Mouse (Mus musculus): Measurements from ENCODE around the gene Nsg2. TPM values are rescaled to one million over a fixed set of nuclear protein-coding genes. Genes with fewer than 3 reads are reported as not detected.
"Not testable (repeated sequence)": the region's sequence is repeated elsewhere in the genome, so short reads cannot be mapped to it uniquely, and the experiment has no call there.

Nsg2 gene
- polyA plus RNA-seq, 1 experiment from 2014 or later: 1.9 TPM

DNA sequence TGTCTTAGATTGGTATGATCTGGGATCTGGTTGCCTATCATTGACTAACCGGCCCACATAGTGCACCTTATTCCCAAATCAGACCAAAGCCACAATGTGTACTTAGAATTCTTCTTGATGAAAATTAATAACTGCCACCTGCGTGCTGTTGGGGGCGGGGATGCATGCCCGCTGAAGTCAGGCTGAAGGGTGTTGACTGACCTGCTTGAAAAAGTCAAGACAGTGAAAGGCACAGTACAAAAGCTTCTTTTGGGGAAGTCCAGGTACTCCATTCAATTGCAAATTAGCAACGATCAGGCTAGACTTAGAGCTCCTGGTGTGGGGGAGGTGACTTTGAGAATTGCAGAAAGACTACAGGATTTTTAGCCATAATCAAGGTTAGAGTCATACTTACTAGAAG is 20.2 kb upstream of the Nsg2 start:
- H3K4me2 ChIP-seq (ENCODE audit: low read depth, severe bottlenecking); H3K9ac ChIP-seq (ENCODE audit: low read length); H3K27me3 ChIP-seq (ENCODE audit: control insufficient read depth, insufficient read depth, low read length); H3K36me3 ChIP-seq (ENCODE audit: control insufficient read depth, insufficient read depth, low read length); H3K4me3 ChIP-seq (ENCODE audit: low read depth, low read length); H3K4me1 ChIP-seq (ENCODE audit: control insufficient read depth, insufficient read depth, low read length); ATAC-seq (ENCODE audit: insufficient number of reproducible peaks, low FRiP score, low TSS enrichment, low read depth); H3K9me3 ChIP-seq (ENCODE audit: control insufficient read depth, low read length); H3K27ac ChIP-seq (replicated peaks; ENCODE audit: low read depth, low read length); DNase-seq (ENCODE audit: low spot score): not testable (repeated sequence)
- 91% methylated on average over 5 of the region's 5 CpGs for WGBS

DNA sequence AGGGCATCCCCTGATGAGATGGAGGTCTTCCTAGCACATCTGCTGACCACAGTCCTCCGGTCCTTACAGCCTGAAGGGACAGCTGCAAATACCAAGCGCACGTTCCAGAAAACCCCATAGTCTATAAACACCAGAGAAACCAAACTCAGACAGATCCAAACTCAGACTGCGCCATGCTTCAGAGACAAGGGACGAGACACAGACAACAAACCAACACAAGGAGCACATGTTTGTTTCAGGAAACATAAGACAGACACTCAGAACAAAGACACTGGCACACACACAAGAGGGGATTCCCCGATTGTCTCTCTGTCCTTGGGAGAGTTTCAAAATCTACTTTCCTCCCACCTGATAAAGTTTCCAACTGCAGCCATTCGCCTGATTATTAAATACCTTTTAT is 18.4 kb upstream of the Nsg2 start:
- Histone ChIP-seq H3K4me2 (ENCODE audit: low read depth, severe bottlenecking) (no peak overlapping the region), H3K4me1 (ENCODE audit: control insufficient read depth, insufficient read depth, low read length) (no peaks in the 10 kb centered on the region), H3K4me3 (ENCODE audit: low read depth, low read length) (no peak overlapping the region), H3K9ac (ENCODE audit: low read length) (no peak overlapping the region), H3K36me3 (ENCODE audit: control insufficient read depth, insufficient read depth, low read length) (no peaks in the 10 kb centered on the region), H3K9me3 (ENCODE audit: control insufficient read depth, low read length) (no peaks in the 10 kb centered on the region), H3K27ac (replicated peaks; ENCODE audit: low read depth, low read length) (no peak overlapping the region), H3K27me3 (ENCODE audit: control insufficient read depth, insufficient read depth, low read length) (no peaks in the 10 kb centered on the region)
- WGBS: 92% methylated on average over 7 of the region's 7 CpGs
- DNase-seq (ENCODE audit: low spot score) (no peak), ATAC-seq (ENCODE audit: insufficient number of reproducible peaks, low FRiP score, low TSS enrichment, low read depth) (no peak)

DNA sequence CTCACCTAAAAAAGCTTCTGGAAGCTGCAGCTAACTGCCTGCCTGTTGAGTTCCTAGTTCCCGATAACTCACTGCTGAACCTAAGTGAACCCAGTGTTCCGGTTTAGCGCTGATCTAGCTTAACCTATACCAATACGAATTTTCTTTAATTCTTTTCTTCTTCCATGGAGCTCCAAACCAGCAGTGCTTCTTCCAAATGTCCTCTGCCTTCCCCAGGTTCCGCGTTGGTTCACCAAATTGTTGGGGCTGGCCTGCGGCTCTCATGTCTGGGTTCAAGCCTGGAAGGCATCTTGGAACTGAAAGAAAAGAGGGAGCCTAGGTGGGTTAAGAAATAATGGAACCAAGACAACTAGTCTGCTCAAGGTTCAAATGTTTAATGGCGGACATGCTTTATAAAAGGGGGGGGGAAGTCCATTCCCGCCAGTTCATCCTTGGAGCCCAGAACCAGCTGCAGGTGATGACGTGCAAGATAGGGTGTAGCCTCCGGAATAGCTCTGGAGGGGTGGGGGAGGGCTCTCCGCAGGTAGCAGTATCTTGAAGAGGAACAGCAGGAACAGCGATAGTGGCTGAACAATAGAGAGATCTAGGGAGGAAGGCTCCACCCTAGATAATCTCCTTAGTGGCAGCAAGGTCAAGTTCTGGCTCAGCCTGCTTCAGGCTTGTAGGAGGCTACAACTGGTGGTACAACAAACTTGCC is 17.9 kb upstream of the Nsg2 start:
- WGBS: 84% methylated on average over 13 of the region's 13 CpGs
- ATAC-seq (ENCODE audit: insufficient number of reproducible peaks, low FRiP score, low TSS enrichment, low read depth): not testable (repeated sequence)

GRCm38 (mm10) chr11:31983249-31983648 is 17.0 kb upstream of the Nsg2 start:
- no peak overlapping the region for H3K27ac ChIP-seq (replicated peaks; ENCODE audit: low read depth, low read length)
- H3K9me3 ChIP-seq (ENCODE audit: control insufficient read depth, low read length): no peaks in the 10 kb centered on the region
- H3K4me1 ChIP-seq (ENCODE audit: control insufficient read depth, insufficient read depth, low read length): no peaks in the 10 kb centered on the region
- DNase-seq (ENCODE audit: low spot score) (no peak), ATAC-seq (ENCODE audit: insufficient number of reproducible peaks, low FRiP score, low TSS enrichment, low read depth) (no peak)
- no peaks in the 10 kb centered on the region for H3K27me3 ChIP-seq (ENCODE audit: control insufficient read depth, insufficient read depth, low read length)
- H3K36me3 ChIP-seq (ENCODE audit: control insufficient read depth, insufficient read depth, low read length): no peaks in the 10 kb centered on the region
- no peak overlapping the region for H3K4me3 ChIP-seq (ENCODE audit: low read depth, low read length)
- H3K4me2 ChIP-seq (ENCODE audit: low read depth, severe bottlenecking): no peak overlapping the region
- no peak overlapping the region for H3K9ac ChIP-seq (ENCODE audit: low read length)

More for the DNA sequence above, 17.9 kb upstream of the Nsg2 start:
- not testable (repeated sequence) for H3K9me3 ChIP-seq (ENCODE audit: control insufficient read depth, low read length); H3K4me2 ChIP-seq (ENCODE audit: low read depth, severe bottlenecking); H3K36me3 ChIP-seq (ENCODE audit: control insufficient read depth, insufficient read depth, low read length); H3K27me3 ChIP-seq (ENCODE audit: control insufficient read depth, insufficient read depth, low read length); H3K9ac ChIP-seq (ENCODE audit: low read length); H3K4me1 ChIP-seq (ENCODE audit: control insufficient read depth, insufficient read depth, low read length); DNase-seq (ENCODE audit: low spot score); H3K27ac ChIP-seq (replicated peaks; ENCODE audit: low read depth, low read length); H3K4me3 ChIP-seq (ENCODE audit: low read depth, low read length)

DNA sequence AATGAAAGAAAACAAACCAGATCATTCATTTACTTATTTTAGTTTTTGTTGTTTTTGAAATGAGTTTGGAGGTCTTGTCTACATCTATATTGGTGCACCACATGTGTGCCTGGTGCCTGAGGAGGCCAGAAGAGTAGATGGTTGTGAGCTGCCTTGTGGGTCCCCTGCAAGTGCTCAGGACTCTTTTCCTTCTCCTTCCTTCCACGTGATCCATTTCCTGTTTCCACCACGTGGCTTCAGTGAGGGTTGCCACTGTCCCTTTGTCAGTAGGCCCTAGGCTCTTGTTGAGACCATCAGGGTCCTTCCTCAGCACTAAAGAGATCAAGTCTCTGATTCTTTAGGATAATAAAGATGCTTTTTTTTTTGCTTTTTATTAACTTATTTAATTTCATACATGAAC is 15.5 kb upstream of the Nsg2 start:
- Histone ChIP-seq H3K4me3 (ENCODE audit: low read depth, low read length) (no peak overlapping the region), H3K27ac (replicated peaks; ENCODE audit: low read depth, low read length) (no peak overlapping the region), H3K4me2 (ENCODE audit: low read depth, severe bottlenecking) (no peak overlapping the region), H3K36me3 (ENCODE audit: control insufficient read depth, insufficient read depth, low read length) (no peaks in the 10 kb centered on the region), H3K4me1 (ENCODE audit: control insufficient read depth, insufficient read depth, low read length) (no peaks in the 10 kb centered on the region), H3K27me3 (ENCODE audit: control insufficient read depth, insufficient read depth, low read length) (no peaks in the 10 kb centered on the region), H3K9me3 (ENCODE audit: control insufficient read depth, low read length) (no peaks in the 10 kb centered on the region), H3K9ac (ENCODE audit: low read length) (no peak overlapping the region)
- ATAC-seq (ENCODE audit: insufficient number of reproducible peaks, low FRiP score, low TSS enrichment, low read depth) (no peak), DNase-seq (ENCODE audit: low spot score) (no peak)
- WGBS: 63% methylated on average over 2 of the region's 2 CpGs

- WGBS: 84% methylated on average over 3 of the region's 3 CpGs
- Histone ChIP-seq H3K9me3 (ENCODE audit: control insufficient read depth, low read length) (no peaks in the 10 kb centered on the region), H3K36me3 (ENCODE audit: control insufficient read depth, insufficient read depth, low read length) (no peaks in the 10 kb centered on the region), H3K27ac (replicated peaks; ENCODE audit: low read depth, low read length) (no peak overlapping the region), H3K4me3 (ENCODE audit: low read depth, low read length) (no peak overlapping the region), H3K27me3 (ENCODE audit: control insufficient read depth, insufficient read depth, low read length) (no peaks in the 10 kb centered on the region), H3K4me1 (ENCODE audit: control insufficient read depth, insufficient read depth, low read length) (no peaks in the 10 kb centered on the region), H3K4me2 (ENCODE audit: low read depth, severe bottlenecking) (no peak overlapping the region), H3K9ac (ENCODE audit: low read length) (no peak overlapping the region)
- DNase-seq (ENCODE audit: low spot score) (no peak), ATAC-seq (ENCODE audit: insufficient number of reproducible peaks, low FRiP score, low TSS enrichment, low read depth) (no peak)
Observed at GRCm38 (mm10) chr11:31992535-31992934, 7.7 kb upstream of the Nsg2 start.

DNA sequence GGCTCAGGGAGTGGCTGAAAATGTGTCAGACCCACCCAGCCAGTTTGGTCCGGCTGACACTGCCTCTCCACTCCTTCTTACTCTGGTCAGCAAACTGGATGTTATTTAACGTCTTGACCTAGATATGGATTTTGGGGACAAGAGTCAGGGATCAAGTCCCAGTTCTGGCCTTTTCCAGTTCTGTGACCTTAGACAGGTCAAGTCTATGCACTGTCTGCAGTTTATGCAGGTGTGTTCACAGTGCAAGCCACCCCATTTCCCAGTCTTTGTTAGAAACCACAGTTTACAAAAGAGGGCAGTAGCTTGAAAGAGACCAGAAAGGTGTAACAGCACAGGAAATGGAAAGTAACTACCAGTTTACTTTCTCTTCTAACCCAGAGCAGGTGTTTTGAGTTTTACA is 547 bp upstream of the Nsg2 start:
- Histone ChIP-seq H3K27ac (replicated peaks; ENCODE audit: low read depth, low read length) (no peak overlapping the region), H3K9me3 (ENCODE audit: control insufficient read depth, low read length) (no peaks in the 10 kb centered on the region), H3K9ac (ENCODE audit: low read length) (no peak overlapping the region), H3K4me1 (ENCODE audit: control insufficient read depth, insufficient read depth, low read length) (peaks cover 10% of the 10 kb centered on the region; the same call in 1 of the 2 replicates), H3K4me2 (ENCODE audit: low read depth, severe bottlenecking) (no peak overlapping the region), H3K36me3 (ENCODE audit: control insufficient read depth, insufficient read depth, low read length) (no peaks in the 10 kb centered on the region), H3K27me3 (ENCODE audit: control insufficient read depth, insufficient read depth, low read length) (no peaks in the 10 kb centered on the region), H3K4me3 (ENCODE audit: low read depth, low read length) (no peak overlapping the region)
- DNase-seq (ENCODE audit: low spot score) (no peak), ATAC-seq (ENCODE audit: insufficient number of reproducible peaks, low FRiP score, low TSS enrichment, low read depth) (no peak)
- WGBS: 33% methylated on average over 2 of the region's 2 CpGs

DNA sequence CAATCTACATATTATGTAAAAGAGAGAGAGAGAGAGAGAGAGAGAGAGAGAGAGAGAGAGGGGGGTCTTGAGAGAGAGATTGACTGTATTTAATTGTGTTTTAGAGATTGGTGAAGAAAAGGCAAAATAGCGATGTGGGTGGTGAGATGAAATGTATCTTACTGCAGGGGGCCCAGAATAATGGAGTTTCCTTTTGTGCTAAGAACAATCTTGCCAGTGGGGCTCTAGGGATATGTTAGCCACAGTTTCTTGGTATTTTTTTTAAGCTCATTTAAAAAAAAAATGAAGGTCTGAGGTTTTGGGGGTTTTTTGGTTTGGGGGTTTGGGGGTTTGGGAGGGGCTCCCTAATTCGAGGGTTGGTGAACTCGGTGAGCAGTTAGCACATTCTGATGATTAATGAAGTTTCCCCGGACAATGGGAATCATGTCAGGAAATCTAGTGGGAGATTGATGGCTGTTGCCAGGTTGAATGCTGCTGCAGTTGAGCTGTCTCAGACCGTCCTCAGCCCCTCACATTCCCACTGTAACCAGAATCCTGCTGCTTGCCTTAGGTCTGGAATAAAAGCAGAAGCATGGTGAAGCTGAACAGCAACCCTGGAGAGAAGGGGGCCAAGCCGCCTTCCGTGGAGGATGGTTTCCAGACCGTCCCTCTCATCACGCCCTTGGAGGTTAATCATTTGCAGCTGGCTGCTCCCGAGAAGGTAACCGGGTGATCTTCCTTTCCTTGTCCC is 1.1 kb downstream of the Nsg2 start:
- Histone ChIP-seq H3K4me3 (ENCODE audit: low read depth, low read length) (no peak overlapping the region), H3K27ac (replicated peaks; ENCODE audit: low read depth, low read length) (no peak overlapping the region), H3K4me2 (ENCODE audit: low read depth, severe bottlenecking) (peak overlapping the region; percentile 21; the same call in 1 of the 2 replicates), H3K36me3 (ENCODE audit: control insufficient read depth, insufficient read depth, low read length) (no peaks in the 10 kb centered on the region), H3K27me3 (ENCODE audit: control insufficient read depth, insufficient read depth, low read length) (no peaks in the 10 kb centered on the region), H3K9ac (ENCODE audit: low read length) (no peak overlapping the region), H3K4me1 (ENCODE audit: control insufficient read depth, insufficient read depth, low read length) (peaks cover 10% of the 10 kb centered on the region; the same call in 1 of the 2 replicates), H3K9me3 (ENCODE audit: control insufficient read depth, low read length) (no peaks in the 10 kb centered on the region)
- no peak for ATAC-seq (ENCODE audit: insufficient number of reproducible peaks, low FRiP score, low TSS enrichment, low read depth)
- no peak for DNase-seq (ENCODE audit: low spot score)
- WGBS: 2% methylated on average over 11 of the region's 11 CpGs

Data from limb, embryonic 11.5 days (tissue).